Mouse (Mus musculus): ENCODE results near the gene Otof.

The Otof gene

DNA sequence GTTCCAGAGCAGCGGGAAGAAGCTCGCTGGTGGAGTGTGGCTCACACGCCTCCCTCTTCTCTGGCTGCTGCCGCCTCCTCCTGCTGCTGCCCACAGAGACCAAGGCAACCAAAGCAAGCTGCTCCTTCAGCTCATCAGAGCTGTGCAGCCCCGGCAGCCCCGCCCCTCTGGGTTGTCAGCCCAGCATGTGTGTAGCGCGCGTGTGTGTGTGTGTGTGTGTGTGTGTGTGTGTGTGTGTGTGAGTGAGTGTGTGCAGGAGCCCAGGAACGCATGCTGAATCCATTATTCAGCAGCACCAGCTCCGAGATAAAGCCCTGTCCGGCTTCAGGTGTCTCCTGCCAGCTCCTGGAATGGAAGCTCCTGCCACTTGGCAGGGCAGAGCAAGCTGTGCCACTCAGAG is at the start of gene Otof:
Gene Otof, minus strand, starts transcription at position 112 of the 400 bp plus-strand sequence.
- no peak for DNase-seq (ENCODE audit: low read depth, low spot score)

DNA sequence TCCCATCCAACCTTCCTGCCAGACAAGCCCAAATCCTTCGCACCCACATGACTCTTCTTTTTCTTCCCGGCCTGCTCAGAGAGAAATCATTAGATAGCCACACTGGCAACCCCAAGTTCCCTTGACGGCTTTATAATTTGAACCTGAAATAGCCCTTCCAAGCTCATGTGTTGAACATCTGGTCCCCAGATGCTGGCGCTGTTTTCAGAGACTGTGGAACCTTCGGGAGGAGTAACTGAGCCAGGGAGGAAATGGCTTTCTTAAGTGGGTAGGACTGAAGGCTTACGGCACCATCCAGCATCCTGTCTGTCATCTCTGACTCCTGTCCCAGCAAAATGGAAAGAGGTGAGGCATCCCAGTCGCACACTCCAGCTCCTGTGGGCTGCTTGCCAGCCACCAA is 35.6 kb upstream of the Otof start:
- no peak for DNase-seq (ENCODE audit: low read depth, low spot score)

GRCm38 (mm10) chr5:30496821-30497220 is 35.1 kb upstream of the Otof start:
- DNase-seq (ENCODE audit: low read depth, low spot score) = no peak

- DNase-seq (ENCODE audit: low read depth, low spot score) = peak; percentile 25
Observed at GRCm38 (mm10) chr5:30495288-30495687, 33.6 kb upstream of the Otof start.

- no peak for DNase-seq (ENCODE audit: low read depth, low spot score)
Observed at GRCm38 (mm10) chr5:30494606-30495005, 32.9 kb upstream of the Otof start.

DNA sequence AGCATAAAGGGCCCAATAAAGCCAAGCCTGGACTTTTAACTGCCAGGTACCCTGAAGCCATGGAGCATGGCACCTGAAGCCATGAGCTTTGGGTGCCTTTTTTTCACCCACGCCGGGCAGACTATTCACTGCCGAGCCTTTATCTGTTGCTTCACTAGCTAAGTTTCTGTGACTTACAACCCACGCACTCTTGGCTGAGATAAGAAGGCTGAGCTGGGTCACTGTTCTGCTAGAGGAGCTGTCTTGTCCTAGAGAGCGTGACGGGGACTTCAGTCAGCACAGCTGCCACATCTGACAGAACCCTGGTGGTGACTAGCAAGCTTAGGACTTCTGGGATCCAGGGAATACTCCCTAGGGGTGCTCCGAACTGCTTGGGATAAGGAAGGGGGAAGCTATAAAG is 32.0 kb upstream of the Otof start:
- DNase-seq (ENCODE audit: low read depth, low spot score) = no peak

DNA sequence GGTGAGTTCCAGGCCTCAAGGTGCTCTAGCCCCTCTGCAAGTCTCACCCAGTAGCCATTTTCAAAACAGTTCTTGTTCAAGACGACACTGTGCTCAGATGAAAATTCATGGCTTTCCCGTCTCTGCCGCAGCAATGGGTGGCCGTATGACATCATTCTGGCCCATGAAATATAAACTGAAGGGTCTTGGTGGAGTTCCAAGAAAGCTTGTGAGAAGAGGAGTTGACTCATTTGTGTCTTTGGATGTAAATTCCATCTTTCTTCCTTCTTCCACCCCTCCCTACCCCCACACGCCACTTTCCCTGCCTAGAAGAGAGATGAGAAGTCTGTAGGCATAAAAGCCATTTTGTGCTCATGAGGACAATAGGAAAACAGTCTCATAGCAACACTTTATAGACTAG is 29.1 kb upstream of the Otof start:
- no peak for DNase-seq (ENCODE audit: low read depth, low spot score)

GRCm38 (mm10) chr5:30490215-30490614 is 28.5 kb upstream of the Otof start:
- DNase-seq (ENCODE audit: low read depth, low spot score) = no peak

DNA sequence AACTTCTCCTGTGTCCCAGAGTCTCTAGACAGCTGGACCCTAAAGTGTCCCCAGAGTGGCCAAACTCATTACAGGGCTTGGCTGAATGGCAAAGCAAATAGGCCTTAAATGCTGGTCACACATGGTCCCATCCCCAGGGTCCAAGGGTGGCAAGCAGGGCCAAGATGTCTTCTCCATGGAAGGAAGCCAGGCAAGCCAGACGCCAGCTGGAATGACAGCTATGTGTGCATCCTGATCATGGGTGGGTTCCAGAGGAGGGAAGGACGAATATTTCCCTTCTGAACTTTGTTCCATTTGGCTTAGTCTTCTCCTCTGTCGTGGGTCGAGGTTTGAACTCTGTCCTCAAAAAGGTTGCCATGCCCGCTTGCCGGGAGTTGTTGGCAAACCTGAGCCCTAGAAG is 23.4 kb upstream of the Otof start:
- no peak for DNase-seq (ENCODE audit: low read depth, low spot score)

DNA sequence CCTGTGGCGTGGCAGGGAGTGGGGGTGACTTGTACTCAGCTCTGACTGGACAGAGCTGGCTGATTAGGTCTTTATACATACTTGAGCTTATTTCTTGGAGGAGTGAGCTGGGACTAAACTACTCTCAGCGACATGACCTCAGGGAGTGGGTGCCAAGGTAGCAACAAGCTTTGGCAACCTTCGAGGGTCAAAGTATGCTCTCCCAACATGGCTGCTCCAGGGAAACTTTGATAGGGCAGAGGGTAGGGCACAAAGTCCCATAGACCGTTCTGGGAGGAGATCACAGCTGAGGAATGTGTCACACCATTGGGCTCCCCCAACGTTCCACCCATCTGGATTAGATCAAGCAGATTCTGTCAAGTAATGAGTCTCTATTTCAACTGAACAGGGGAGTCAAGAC is 22.9 kb upstream of the Otof start:
- no peak for DNase-seq (ENCODE audit: low read depth, low spot score)

- DNase-seq (ENCODE audit: low read depth, low spot score) = no peak
Observed at GRCm38 (mm10) chr5:30483533-30483932, 21.8 kb upstream of the Otof start.

DNA sequence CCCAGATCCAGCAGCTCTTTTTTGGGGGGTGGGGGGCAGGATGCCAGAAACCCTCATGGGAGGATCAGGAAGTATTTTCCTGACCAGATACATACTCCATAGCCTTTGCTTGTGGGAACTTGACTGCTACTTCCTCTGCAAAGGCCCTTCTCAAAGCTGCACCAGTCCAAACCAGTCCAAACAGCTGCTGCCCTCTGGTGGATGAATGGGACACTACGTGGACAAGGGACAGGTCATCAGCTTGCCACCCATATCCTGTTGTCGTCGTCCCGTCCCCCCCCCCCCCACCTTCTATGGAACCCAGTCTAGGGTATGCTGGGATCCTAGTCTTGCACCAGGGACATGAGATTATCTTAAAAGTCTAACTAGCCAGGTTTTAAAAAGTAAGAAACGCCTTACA is 20.6 kb upstream of the Otof start:
- DNase-seq (ENCODE audit: low read depth, low spot score) = peak; percentile 61

DNA sequence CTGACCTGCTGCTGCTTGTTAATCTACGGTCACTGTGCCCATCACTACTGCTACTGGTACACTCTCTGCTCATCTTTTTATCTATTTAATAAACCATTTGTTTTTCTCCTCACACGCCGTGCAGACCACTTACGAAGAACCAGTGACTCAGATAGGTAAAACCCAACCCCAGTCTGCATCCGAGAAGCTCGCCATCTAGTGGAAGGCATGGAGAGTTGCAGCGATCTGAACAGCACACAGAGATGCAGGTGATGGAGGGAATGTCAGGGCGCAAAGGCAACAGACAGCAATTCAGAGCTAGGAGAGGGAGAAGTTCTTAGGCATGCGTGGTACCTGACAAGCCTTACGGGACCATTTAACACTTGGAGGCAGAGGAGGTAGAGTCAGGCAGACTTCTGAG is 14.8 kb upstream of the Otof start:
- peak; percentile 76 for DNase-seq (ENCODE audit: low read depth, low spot score)

- no peak for DNase-seq (ENCODE audit: low read depth, low spot score)
Observed at GRCm38 (mm10) chr5:30472148-30472547, 10.4 kb upstream of the Otof start.

DNA sequence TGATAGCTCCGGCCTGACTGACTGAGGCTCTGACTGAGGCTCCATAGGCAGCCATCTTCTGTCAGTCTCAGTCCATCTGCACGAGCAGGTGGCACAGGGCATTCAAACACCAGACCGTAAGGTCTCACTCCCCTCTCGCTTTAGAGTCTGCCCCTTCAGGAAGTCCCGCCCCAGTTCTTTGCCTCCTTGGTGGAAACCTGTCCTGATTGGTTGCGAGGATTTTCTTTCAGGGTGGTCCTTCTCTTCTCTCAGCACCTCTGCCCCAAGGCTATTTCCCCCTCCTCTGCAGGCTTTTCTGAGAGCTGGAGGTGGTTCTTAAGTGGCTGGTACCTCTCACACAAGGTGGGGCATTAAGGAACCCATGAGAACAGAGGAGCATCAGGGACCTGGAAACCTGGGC is 8.7 kb upstream of the Otof start:
- peak; percentile 81 for DNase-seq (ENCODE audit: low read depth, low spot score)

- DNase-seq (ENCODE audit: low read depth, low spot score) = no peak
Observed at GRCm38 (mm10) chr5:30466315-30466714, 4.6 kb upstream of the Otof start.

DNA sequence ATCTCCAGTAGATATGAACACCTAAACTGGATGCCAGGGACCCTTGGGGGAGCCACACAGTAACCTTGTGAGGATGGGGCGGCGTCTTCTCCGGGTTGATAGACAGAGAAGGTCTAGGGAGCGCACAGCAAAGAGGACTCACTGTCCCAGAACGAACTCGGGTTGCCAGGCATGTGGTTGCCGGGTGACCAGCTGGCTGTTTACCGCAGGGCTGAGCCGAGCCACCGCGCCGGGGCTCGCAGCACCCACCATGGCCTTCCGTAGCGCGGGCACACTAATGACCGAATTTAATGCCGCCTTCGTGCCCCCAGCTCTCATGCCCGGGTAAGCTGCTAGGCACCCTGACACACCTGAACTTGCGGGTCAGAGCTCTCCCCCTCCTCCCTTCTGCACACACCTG is 4.1 kb upstream of the Otof start, which contains the start of gene 1700001C02Rik:
Gene 1700001C02Rik, plus strand, starts transcription at position 187 of the 400 bp plus-strand sequence.
- no peak for DNase-seq (ENCODE audit: low read depth, low spot score)

- DNase-seq (ENCODE audit: low read depth, low spot score) = no peak
Observed at GRCm38 (mm10) chr5:30460155-30460554, 1.6 kb downstream of the Otof start.

- no peak for DNase-seq (ENCODE audit: low read depth, low spot score)
Observed at GRCm38 (mm10) chr5:30456056-30456455, 5.7 kb downstream of the Otof start.

- DNase-seq (ENCODE audit: low read depth, low spot score) = no peak
Observed at GRCm38 (mm10) chr5:30444327-30444895, 17.3 kb downstream of the Otof start.

- peak; percentile 50 for DNase-seq (ENCODE audit: low read depth, low spot score)
Observed at GRCm38 (mm10) chr5:30442196-30442595, 19.5 kb downstream of the Otof start.

- DNase-seq (ENCODE audit: low read depth, low spot score) = no peak
Observed at GRCm38 (mm10) chr5:30440308-30440906, 21.3 kb downstream of the Otof start.

GRCm38 (mm10) chr5:30438931-30439330 is 22.8 kb downstream of the Otof start:
- DNase-seq (ENCODE audit: low read depth, low spot score) = peak; percentile 39

DNA sequence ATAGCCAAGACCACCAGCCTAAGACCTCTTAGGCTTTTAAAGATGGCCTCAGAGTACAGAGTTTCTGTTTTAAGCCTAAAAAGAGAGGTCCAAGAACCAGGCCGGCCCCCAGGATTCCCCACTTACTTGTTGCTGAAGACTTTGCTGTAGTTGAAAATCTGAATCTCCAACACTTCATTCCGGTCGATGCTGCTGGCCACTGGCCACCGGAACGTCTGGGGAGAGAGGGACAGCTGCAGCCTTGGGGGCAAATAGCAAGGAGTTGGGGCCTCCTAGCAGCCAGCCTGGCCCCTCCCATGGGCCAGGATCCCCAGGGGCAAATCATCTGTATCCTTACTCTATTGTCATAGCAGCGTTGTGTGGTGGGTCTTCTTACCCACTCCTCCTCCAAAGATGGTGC is 34.3 kb downstream of the Otof start:
- DNase-seq (ENCODE audit: low read depth, low spot score) = no peak

Data from ES-CJ7 (cell line).